Mouse (Mus musculus): ENCODE measurements around the gene Trip12. TPM values are rescaled to one million over a fixed set of nuclear protein-coding genes. Genes with fewer than 3 reads are reported as not detected.

Trip12 gene
- polyA plus RNA-seq, 1 experiment = 41.7 TPM

GRCm38 (mm10) chr1:84868311-84868710, 28.0 kb upstream of the Trip12 start:
- no peak for TF ChIP-seq MYOD1 (IDR thresholded peaks at IDR 0.05; ENCODE audit: control insufficient read depth, insufficient read length, low read depth)
- no peak for TF ChIP-seq MAX (IDR thresholded peaks at IDR 0.05)
- TF ChIP-seq CEBPB (IDR thresholded peaks at IDR 0.05; ENCODE audit: low read depth) = no peak
- no peak for TF ChIP-seq MYOG (IDR thresholded peaks at IDR 0.05; ENCODE audit: control insufficient read depth, extremely low read depth, insufficient read length)
- no peak for TF ChIP-seq FOSL1 (IDR thresholded peaks at IDR 0.05; ENCODE audit: insufficient read depth, low read length, poor library complexity, severe bottlenecking)
- no peak for TF ChIP-seq CTCF (IDR thresholded peaks at IDR 0.05; ENCODE audit: control insufficient read depth, insufficient read depth, insufficient read length)
- TF ChIP-seq USF1 (IDR thresholded peaks at IDR 0.05; ENCODE audit: low read depth) = no peak
- no peaks in the 10 kb centered on the region for H3K36me3 ChIP-seq (ENCODE audit: control insufficient read depth, insufficient read depth)
- no peaks in the 10 kb centered on the region for H3K79me3 ChIP-seq (ENCODE audit: low read depth)
- H3ac ChIP-seq (ENCODE audit: control insufficient read depth, insufficient read length, low read depth) = no peak overlapping the region
- no peaks in the 10 kb centered on the region for H3K27me3 ChIP-seq (ENCODE audit: control insufficient read depth, insufficient read depth, insufficient read length)
- H3K79me2 ChIP-seq (ENCODE audit: control insufficient read depth, insufficient read depth) = no peaks in the 10 kb centered on the region
- H3K4me3 ChIP-seq (ENCODE audit: insufficient read depth, poor library complexity, severe bottlenecking) = no peak overlapping the region

GRCm38 (mm10) chr1:84866706-84867230, 26.5 kb upstream of the Trip12 start:
- Histone ChIP-seq H3K27me3 (ENCODE audit: control insufficient read depth, insufficient read depth, insufficient read length) (no peaks in the 10 kb centered on the region), H3K4me3 (ENCODE audit: insufficient read depth, poor library complexity, severe bottlenecking) (no peak overlapping the region), H3K79me2 (ENCODE audit: control insufficient read depth, insufficient read depth) (no peaks in the 10 kb centered on the region), H3K79me3 (ENCODE audit: low read depth) (no peaks in the 10 kb centered on the region), H3K36me3 (ENCODE audit: control insufficient read depth, insufficient read depth) (no peaks in the 10 kb centered on the region), H3ac (ENCODE audit: control insufficient read depth, insufficient read length, low read depth) (no peak overlapping the region)
- TF ChIP-seq MYOG (IDR thresholded peaks at IDR 0.05; ENCODE audit: control insufficient read depth, extremely low read depth, insufficient read length) (no peak), MAX (IDR thresholded peaks at IDR 0.05) (no peak), USF1 (IDR thresholded peaks at IDR 0.05; ENCODE audit: low read depth) (no peak), FOSL1 (IDR thresholded peaks at IDR 0.05; ENCODE audit: insufficient read depth, low read length, poor library complexity, severe bottlenecking) (no peak), CTCF (IDR thresholded peaks at IDR 0.05; ENCODE audit: control insufficient read depth, insufficient read depth, insufficient read length) (no peak), CEBPB (IDR thresholded peaks at IDR 0.05; ENCODE audit: low read depth) (no peak), MYOD1 (IDR thresholded peaks at IDR 0.05; ENCODE audit: control insufficient read depth, insufficient read length, low read depth) (no peak)

- Histone ChIP-seq H3K36me3 (ENCODE audit: control insufficient read depth, insufficient read depth) (no peaks in the 10 kb centered on the region), H3ac (ENCODE audit: control insufficient read depth, insufficient read length, low read depth) (no peak overlapping the region)
Measured at GRCm38 (mm10) chr1:84866231-84866630, 25.9 kb upstream of the Trip12 start.

DNA sequence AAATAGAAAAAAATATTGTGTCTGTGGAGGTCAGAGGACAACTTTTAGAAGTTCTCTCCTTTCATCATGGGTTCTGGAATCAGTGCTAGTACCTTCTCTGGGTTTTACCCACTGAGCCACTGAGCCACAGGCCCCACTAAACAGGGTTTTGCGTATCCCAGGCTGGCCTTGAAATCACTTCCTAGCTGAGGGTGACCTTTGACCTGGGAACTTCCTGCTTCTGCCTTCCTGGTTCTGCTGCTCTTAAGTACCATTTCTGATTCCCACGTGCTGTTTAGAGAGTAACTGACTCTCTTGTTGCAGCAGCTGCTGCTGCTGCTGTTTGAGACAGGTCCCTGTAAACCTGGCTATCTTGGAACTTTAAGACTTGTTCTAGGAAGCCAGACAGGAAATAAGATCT, 24.3 kb upstream of the Trip12 start:
- Histone ChIP-seq H3K79me3 (ENCODE audit: low read depth) (no peaks in the 10 kb centered on the region), H3ac (ENCODE audit: control insufficient read depth, insufficient read length, low read depth) (no peak overlapping the region), H3K4me3 (ENCODE audit: insufficient read depth, poor library complexity, severe bottlenecking) (no peak overlapping the region), H3K27me3 (ENCODE audit: control insufficient read depth, insufficient read depth, insufficient read length) (no peaks in the 10 kb centered on the region), H3K79me2 (ENCODE audit: control insufficient read depth, insufficient read depth) (no peaks in the 10 kb centered on the region), H3K36me3 (ENCODE audit: control insufficient read depth, insufficient read depth) (no peaks in the 10 kb centered on the region)
- TF ChIP-seq FOSL1 (IDR thresholded peaks at IDR 0.05; ENCODE audit: insufficient read depth, low read length, poor library complexity, severe bottlenecking) (no peak), MAX (IDR thresholded peaks at IDR 0.05) (no peak), MYOG (IDR thresholded peaks at IDR 0.05; ENCODE audit: control insufficient read depth, extremely low read depth, insufficient read length) (no peak), USF1 (IDR thresholded peaks at IDR 0.05; ENCODE audit: low read depth) (no peak), CEBPB (IDR thresholded peaks at IDR 0.05; ENCODE audit: low read depth) (no peak), CTCF (IDR thresholded peaks at IDR 0.05; ENCODE audit: control insufficient read depth, insufficient read depth, insufficient read length) (no peak), MYOD1 (IDR thresholded peaks at IDR 0.05; ENCODE audit: control insufficient read depth, insufficient read length, low read depth) (no peak)

More at GRCm38 (mm10) chr1:84866231-84866630, 25.9 kb upstream of the Trip12 start:
- Histone ChIP-seq H3K79me3 (ENCODE audit: low read depth) (no peaks in the 10 kb centered on the region), H3K27me3 (ENCODE audit: control insufficient read depth, insufficient read depth, insufficient read length) (no peaks in the 10 kb centered on the region), H3K79me2 (ENCODE audit: control insufficient read depth, insufficient read depth) (no peaks in the 10 kb centered on the region), H3K4me3 (ENCODE audit: insufficient read depth, poor library complexity, severe bottlenecking) (no peak overlapping the region)
- TF ChIP-seq CTCF (IDR thresholded peaks at IDR 0.05; ENCODE audit: control insufficient read depth, insufficient read depth, insufficient read length) = no peak
- no peak for TF ChIP-seq MYOG (IDR thresholded peaks at IDR 0.05; ENCODE audit: control insufficient read depth, extremely low read depth, insufficient read length)
- TF ChIP-seq CEBPB (IDR thresholded peaks at IDR 0.05; ENCODE audit: low read depth) = no peak
- no peak for TF ChIP-seq FOSL1 (IDR thresholded peaks at IDR 0.05; ENCODE audit: insufficient read depth, low read length, poor library complexity, severe bottlenecking)
- no peak for TF ChIP-seq MYOD1 (IDR thresholded peaks at IDR 0.05; ENCODE audit: control insufficient read depth, insufficient read length, low read depth)
- TF ChIP-seq MAX (IDR thresholded peaks at IDR 0.05) = no peak
- TF ChIP-seq USF1 (IDR thresholded peaks at IDR 0.05; ENCODE audit: low read depth) = no peak

DNA sequence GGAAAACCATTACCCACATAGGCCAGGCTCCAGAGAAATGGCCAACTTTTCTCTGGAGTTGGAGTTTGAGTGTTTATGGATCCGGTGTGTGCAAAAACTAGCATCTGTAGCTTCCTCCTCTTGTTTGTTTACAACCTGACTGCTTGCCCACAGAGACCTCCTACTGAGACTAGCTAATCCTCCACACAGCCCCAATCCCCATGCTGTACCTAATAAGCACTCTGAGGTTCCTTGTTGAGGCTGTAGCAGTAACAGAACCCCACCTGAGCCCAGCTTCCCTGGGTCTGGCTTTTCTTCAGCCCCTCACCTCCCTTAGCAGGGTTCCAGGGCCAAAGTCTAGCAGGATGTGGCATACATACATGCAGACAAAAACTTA, 20.9 kb upstream of the Trip12 start:
- Histone ChIP-seq H3K79me2 (ENCODE audit: control insufficient read depth, insufficient read depth) (no peaks in the 10 kb centered on the region), H3K36me3 (ENCODE audit: control insufficient read depth, insufficient read depth) (no peaks in the 10 kb centered on the region), H3K79me3 (ENCODE audit: low read depth) (no peaks in the 10 kb centered on the region), H3ac (ENCODE audit: control insufficient read depth, insufficient read length, low read depth) (no peak overlapping the region), H3K27me3 (ENCODE audit: control insufficient read depth, insufficient read depth, insufficient read length) (no peaks in the 10 kb centered on the region), H3K4me3 (ENCODE audit: insufficient read depth, poor library complexity, severe bottlenecking) (no peak overlapping the region)
- TF ChIP-seq USF1 (IDR thresholded peaks at IDR 0.05; ENCODE audit: low read depth) (no peak), MYOG (IDR thresholded peaks at IDR 0.05; ENCODE audit: control insufficient read depth, extremely low read depth, insufficient read length) (no peak), FOSL1 (IDR thresholded peaks at IDR 0.05; ENCODE audit: insufficient read depth, low read length, poor library complexity, severe bottlenecking) (no peak), MYOD1 (IDR thresholded peaks at IDR 0.05; ENCODE audit: control insufficient read depth, insufficient read length, low read depth) (no peak), MAX (IDR thresholded peaks at IDR 0.05) (no peak), CTCF (IDR thresholded peaks at IDR 0.05; ENCODE audit: control insufficient read depth, insufficient read depth, insufficient read length) (no peak), CEBPB (IDR thresholded peaks at IDR 0.05; ENCODE audit: low read depth) (no peak)
